Mouse (Mus musculus) embryonic facial prominence, embryonic 14.5 days (tissue): Measurements from ENCODE around the gene Fhad1. TPM values are rescaled to one million over a fixed set of nuclear protein-coding genes. Genes with fewer than 3 reads are reported as not detected.
A peak's percentile ranks its signal among the peaks of the same experiment; 100 is the strongest.

Experiments used
- ATAC-seq: fragments of 200-750 bp; cut with Nextera tagmentation; 2 replicates; pipeline ENCODE4 v1.8.0; 2017; ENCODE audit warnings: low read depth, moderate number of reproducible peaks, moderate TSS enrichment
- DNase-seq: peaks from one replicate; pipeline ENCODE4 v3.0.0-alpha.2; 2015; ENCODE audit warnings: low spot score
- H3K27ac ChIP-seq: fragments of 300-500 bp; sonication (generic); replicated peaks from 2 replicates; pipeline ENCODE4 v1.5.1; 2014; ENCODE audit warnings: low read depth, mild to moderate bottlenecking, low read length, moderate library complexity
- H3K27me3 ChIP-seq: fragments of 300-500 bp; sonication (generic); replicated peaks from 2 replicates; pipeline ENCODE4 v1.6.1; 2014; ENCODE audit warnings: low read length; ENCODE audit not compliant: control insufficient read depth, insufficient read depth
- H3K36me3 ChIP-seq: fragments of 300-500 bp; sonication (generic); 2 replicates; pipeline ENCODE4 v1.6.1; 2014; ENCODE audit warnings: low read length, mixed read lengths; ENCODE audit not compliant: control insufficient read depth, insufficient read depth
- H3K4me1 ChIP-seq: fragments of 300-500 bp; sonication (generic); 2 replicates; pipeline ENCODE4 v1.6.1; 2014; ENCODE audit warnings: antibody characterized with exemption, low read length; ENCODE audit not compliant: control insufficient read depth, insufficient read depth
- H3K4me2 ChIP-seq: fragments of 300-500 bp; sonication (generic); 2 replicates; pipeline ENCODE4 v1.6.1; 2014; ENCODE audit warnings: low read depth, mild to moderate bottlenecking, low read length, moderate library complexity, mixed read lengths
- H3K4me3 ChIP-seq: fragments of 300-500 bp; sonication (generic); 2 replicates; pipeline ENCODE4 v1.5.1; 2014; ENCODE audit warnings: low read depth, mild to moderate bottlenecking, low read length
- H3K9ac ChIP-seq: fragments of 300-500 bp; sonication (generic); 2 replicates; pipeline ENCODE4 v1.6.1; 2014; ENCODE audit warnings: low read depth, mild to moderate bottlenecking, low read length, moderate library complexity, mixed read lengths
- H3K9me3 ChIP-seq: fragments of 300-500 bp; sonication (generic); 2 replicates; pipeline ENCODE4 v1.6.1; 2016; ENCODE audit warnings: low read length; ENCODE audit not compliant: control insufficient read depth
- WGBS: fragments of 180-500 bp; shearing (Covaris S2); extraction: QIAGEN DNeasy Blood & Tissue Kit; methylation state at CpG from one replicate; pipeline ENCODE4 v1.1.7; 2014; 5-methylcytosine and 5-hydroxymethylcytosine counted together
- polyA plus RNA-seq: library from polyadenylated mRNA; unstranded; fragments of >200 nt; fragmentation: Nextera tagmentation; extraction: Ambion mirVana; gene quantifications from 2 replicates; pipeline ENCODE4 v1.2.1, GENCODE M21; 2014

Fhad1 gene
- polyA plus RNA-seq, 1 experiment from 2014 or later: 6.8 TPM

DNA sequence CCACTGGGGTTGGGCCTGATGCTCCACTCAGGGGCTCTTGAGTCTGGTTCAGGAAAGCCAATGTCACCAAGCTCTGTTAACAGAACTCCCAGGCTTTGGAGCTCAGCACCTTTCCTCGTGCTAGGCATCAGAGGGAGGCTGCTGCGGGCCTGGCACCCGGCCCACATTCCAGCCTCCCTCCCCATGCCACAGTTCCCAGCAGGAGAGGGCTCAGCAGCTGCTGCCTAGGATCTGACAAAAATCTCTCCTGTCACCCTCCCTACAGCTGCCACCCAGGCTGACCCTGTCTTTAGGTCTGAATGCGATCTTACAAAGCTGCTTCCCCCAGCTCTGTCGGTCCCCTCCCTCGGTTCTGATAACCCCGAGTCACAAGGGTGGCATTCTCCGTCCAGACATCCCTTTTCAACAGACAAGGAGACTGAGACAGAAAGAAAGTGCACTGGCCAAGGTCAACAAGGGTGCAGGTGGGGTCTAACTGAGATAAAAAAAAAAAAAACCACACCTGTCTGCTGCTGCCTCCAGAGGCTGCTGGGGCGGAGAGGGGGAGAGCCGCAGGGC lies 147.9 kb downstream of the Fhad1 start:
- H3K27ac ChIP-seq: peak overlapping the region; percentile 53; the same call in 1 of the 2 replicates
- H3K9ac ChIP-seq: no peak overlapping the region
- no peaks in the 10 kb centered on the region for H3K9me3 ChIP-seq
- H3K27me3 ChIP-seq: no peaks in the 10 kb centered on the region
- DNase-seq (peak; percentile 87), ATAC-seq (peak; percentile 85)
- H3K36me3 ChIP-seq: no peaks in the 10 kb centered on the region
- WGBS: 21% methylated on average over 10 of the region's 10 CpGs
- H3K4me1 ChIP-seq: peaks cover 17% of the 10 kb centered on the region; the same call in 1 of the 2 replicates
- no peak overlapping the region for H3K4me2 ChIP-seq
- no peak overlapping the region for H3K4me3 ChIP-seq

GRCm38 (mm10) chr4:141865600-141865999 lies 149.3 kb downstream of the Fhad1 start:
- H3K4me3 ChIP-seq: no peak overlapping the region
- WGBS: 85% methylated on average over 5 of the region's 5 CpGs
- H3K27me3 ChIP-seq: no peaks in the 10 kb centered on the region
- H3K36me3 ChIP-seq: peaks cover 9% of the 10 kb centered on the region; the same call in 1 of the 2 replicates
- no peaks in the 10 kb centered on the region for H3K9me3 ChIP-seq
- no peak overlapping the region for H3K27ac ChIP-seq
- no peak overlapping the region for H3K4me2 ChIP-seq
- DNase-seq: no peak
- no peak for ATAC-seq
- no peak overlapping the region for H3K9ac ChIP-seq
- peaks cover 13% of the 10 kb centered on the region; the same call in 1 of the 2 replicates for H3K4me1 ChIP-seq

- DNase-seq (no peak), ATAC-seq (no peak)
- H3K4me2 ChIP-seq: no peak overlapping the region
- H3K4me1 ChIP-seq: peaks cover 13% of the 10 kb centered on the region; the same call in 1 of the 2 replicates
- no peak overlapping the region for H3K9ac ChIP-seq
- H3K4me3 ChIP-seq: no peak overlapping the region
- no peaks in the 10 kb centered on the region for H3K27me3 ChIP-seq
- H3K36me3 ChIP-seq: peaks cover 15% of the 10 kb centered on the region; the same call in 1 of the 2 replicates
- 93% methylated on average over 5 of the region's 5 CpGs for WGBS
- H3K27ac ChIP-seq: no peak overlapping the region
- no peaks in the 10 kb centered on the region for H3K9me3 ChIP-seq
These were observed 149.9 kb downstream of the Fhad1 start for GRCm38 (mm10) chr4:141865006-141865405.

DNA sequence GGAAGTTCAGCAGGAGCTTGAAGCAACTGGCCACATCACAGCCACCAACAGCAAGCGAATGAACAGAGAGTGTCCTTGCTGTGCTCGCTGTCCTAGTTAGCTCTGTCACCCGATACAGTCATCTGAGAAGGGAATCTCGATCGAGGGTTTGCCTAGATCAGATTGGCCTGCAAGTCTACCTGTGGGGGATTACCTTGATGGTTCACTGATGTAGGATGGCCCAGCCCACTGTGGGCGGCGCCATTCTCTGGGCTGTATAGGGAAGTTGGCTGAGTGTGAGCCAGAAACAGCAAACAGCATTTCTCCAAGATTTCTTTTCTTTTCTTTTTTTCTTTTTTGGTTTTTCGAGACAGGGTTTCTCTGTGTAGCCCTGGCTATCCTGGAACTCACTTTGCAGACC lies 150.4 kb downstream of the Fhad1 start:
- H3K27ac ChIP-seq: no peak overlapping the region
- H3K4me1 ChIP-seq: peaks cover 13% of the 10 kb centered on the region; the same call in 1 of the 2 replicates
- no peaks in the 10 kb centered on the region for H3K9me3 ChIP-seq
- no peaks in the 10 kb centered on the region for H3K27me3 ChIP-seq
- 91% methylated on average over 8 of the region's 8 CpGs for WGBS
- peaks cover 16% of the 10 kb centered on the region; the same call in 1 of the 2 replicates for H3K36me3 ChIP-seq
- DNase-seq (no peak), ATAC-seq (no peak)
- no peak overlapping the region for H3K4me3 ChIP-seq
- no peak overlapping the region for H3K9ac ChIP-seq
- no peak overlapping the region for H3K4me2 ChIP-seq

- Histone ChIP-seq H3K27me3 (no peaks in the 10 kb centered on the region), H3K4me3 (no peak overlapping the region), H3K27ac (no peak overlapping the region), H3K4me1 (peaks cover 13% of the 10 kb centered on the region; the same call in 1 of the 2 replicates), H3K4me2 (no peak overlapping the region), H3K36me3 (peaks cover 16% of the 10 kb centered on the region; the same call in 1 of the 2 replicates), H3K9me3 (no peaks in the 10 kb centered on the region), H3K9ac (no peak overlapping the region)
- DNase-seq (no peak), ATAC-seq (no peak)
- 82% methylated on average over 7 of the region's 7 CpGs for WGBS
These were observed 151.1 kb downstream of the Fhad1 start for GRCm38 (mm10) chr4:141863726-141864280.

DNA sequence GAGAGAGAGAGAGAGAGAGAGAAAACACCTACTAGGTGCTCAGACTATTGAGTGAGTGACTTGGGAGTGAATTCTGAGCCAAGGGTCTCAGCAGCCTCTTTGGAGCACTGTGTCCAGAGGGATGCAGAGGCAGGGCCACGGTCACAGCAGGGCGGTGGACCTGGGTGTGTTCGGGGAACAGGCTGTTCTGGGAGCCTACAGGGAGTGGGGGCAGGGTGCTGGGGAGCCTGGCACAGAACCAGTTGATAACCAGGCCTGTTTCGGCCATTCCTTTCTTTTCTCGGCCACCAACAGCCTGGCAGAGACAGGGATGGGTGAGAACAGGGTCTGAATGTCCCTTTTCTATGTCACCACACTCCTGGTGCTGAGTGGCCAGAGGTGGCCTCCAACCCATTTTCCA lies 152.0 kb downstream of the Fhad1 start:
- no peaks in the 10 kb centered on the region for H3K27me3 ChIP-seq
- peaks cover 16% of the 10 kb centered on the region; the same call in 1 of the 2 replicates for H3K36me3 ChIP-seq
- DNase-seq: no peak
- H3K4me1 ChIP-seq: peaks cover 12% of the 10 kb centered on the region; the same call in 1 of the 2 replicates
- H3K9ac ChIP-seq: no peak overlapping the region
- no peaks in the 10 kb centered on the region for H3K9me3 ChIP-seq
- no peak overlapping the region for H3K4me3 ChIP-seq
- WGBS: 84% methylated on average over 5 of the region's 5 CpGs
- H3K27ac ChIP-seq: no peak overlapping the region
- H3K4me2 ChIP-seq: no peak overlapping the region
- no peak for ATAC-seq

DNA sequence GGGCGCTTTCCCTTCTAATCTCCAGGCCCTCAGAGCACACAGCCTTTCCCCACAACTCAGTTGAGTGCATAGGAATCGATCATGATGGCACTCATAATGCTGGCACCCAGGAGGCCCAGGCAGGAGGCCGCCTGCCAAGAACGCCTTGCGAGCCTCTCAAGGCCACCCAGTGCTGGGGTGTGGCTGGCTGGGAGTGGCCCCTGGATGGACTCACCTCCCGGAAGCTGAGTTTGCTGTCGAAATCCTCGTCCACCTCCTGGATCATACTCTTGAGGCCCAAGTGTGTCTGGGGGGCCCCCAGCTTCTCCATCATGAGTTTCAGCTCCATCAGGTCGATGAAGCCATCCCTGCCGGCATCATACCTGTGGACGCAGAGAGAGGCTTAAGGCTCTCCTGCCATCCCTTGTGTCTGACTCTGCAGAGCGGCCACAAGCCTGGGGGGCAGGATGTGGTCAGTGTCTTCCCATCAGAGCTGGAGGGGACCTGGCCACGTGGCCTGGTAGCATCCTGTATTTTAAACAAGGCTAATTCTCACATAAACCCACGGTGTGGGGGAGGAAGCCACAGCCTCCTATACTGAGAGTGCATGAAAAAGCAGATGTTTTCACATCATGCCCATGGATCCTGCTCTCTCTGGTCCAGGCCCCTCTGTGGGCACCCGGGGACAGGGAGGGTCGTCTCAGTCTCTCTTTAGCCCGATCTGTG lies 153.1 kb downstream of the Fhad1 start:
- Histone ChIP-seq H3K9ac (no peak overlapping the region), H3K9me3 (no peaks in the 10 kb centered on the region), H3K4me2 (no peak overlapping the region), H3K27ac (no peak overlapping the region), H3K27me3 (no peaks in the 10 kb centered on the region), H3K36me3 (peaks cover 16% of the 10 kb centered on the region; the same call in 1 of the 2 replicates), H3K4me1 (0 out of 2 replicates have a peak, but pooled peaks cover 3% of the 10 kb centered on the region), H3K4me3 (no peak overlapping the region)
- no peak for ATAC-seq
- no peak for DNase-seq
- WGBS: 85% methylated on average over 17 of the region's 17 CpGs

DNA sequence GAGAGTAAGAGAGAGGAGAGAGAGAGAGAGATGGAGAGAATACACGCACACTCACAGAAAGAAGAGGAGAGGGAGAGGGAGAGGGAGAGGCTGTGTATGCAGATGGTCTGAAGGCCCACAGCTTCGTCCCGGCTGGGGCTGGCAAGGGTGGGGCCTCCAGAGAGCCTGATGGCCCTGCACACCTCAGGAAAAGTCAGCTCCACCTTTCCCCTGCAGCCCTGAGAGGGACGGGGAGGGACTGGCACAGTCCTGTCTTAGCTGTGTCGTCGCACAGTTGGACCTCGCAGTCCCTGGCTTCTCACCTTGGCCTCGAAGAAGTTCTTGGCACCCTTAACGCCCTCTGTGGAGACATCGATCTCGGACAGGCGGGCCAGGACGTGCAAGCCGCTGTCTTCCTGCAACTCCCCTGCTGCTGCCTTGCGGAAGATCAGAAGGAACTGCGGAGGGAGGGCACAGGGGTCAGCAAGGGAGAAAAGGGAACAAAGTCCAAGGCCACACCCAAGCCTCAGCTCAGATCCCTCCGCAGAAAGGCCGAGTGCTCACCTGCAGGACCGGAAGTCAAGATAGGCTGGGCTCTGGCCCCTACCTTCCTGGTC lies 154.5 kb downstream of the Fhad1 start:
- no peak for ATAC-seq
- Histone ChIP-seq H3K27me3 (no peaks in the 10 kb centered on the region), H3K27ac (no peak overlapping the region), H3K4me2 (no peak overlapping the region), H3K4me1 (no peaks in the 10 kb centered on the region), H3K4me3 (no peak overlapping the region), H3K9ac (no peak overlapping the region), H3K9me3 (no peaks in the 10 kb centered on the region), H3K36me3 (peaks cover 16% of the 10 kb centered on the region; the same call in 1 of the 2 replicates)
- DNase-seq: no peak
- 68% methylated on average over 15 of the region's 19 CpGs for WGBS
